Mouse (Mus musculus): ENCODE measurements around the gene Atp9a. TPM values are rescaled to one million over a fixed set of nuclear protein-coding genes. Genes with fewer than 3 reads are reported as not detected.

The Atp9a gene
- polyA plus RNA-seq, 1 experiment = 41.6 TPM

DNA sequence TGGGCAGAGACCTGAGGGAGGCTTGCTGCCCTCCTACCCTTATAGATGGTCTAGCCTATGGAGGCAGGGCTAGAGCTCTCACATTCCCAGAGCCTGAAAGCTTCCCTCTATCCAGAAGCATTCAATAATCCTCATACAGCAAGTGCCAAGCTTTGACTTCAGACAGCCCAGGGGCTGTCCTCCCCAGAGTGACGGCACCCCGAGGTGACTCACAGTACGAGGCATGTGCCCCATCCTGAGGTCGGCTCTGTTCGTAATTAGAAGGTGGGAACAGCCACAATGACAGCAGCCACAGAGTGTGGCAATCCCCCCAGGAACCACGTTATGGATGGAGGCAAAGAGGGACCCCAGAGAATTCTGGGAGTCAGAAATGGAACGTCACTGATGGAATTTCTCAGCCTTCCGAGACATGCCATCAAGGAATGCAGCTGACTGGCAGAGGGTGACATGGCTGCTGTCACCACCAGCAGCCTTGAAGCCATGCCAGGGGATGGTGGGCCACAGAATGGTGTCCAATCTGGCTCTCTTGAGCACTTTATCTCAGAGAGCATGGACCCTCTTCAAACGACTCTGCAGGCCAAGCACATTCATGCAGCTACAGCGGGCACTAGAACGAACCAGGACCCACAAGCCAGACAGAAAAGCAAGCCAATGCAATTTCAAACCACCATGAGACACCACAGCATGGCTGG is 121.0 kb downstream of the Atp9a start:
- H3K36me3 ChIP-seq (ENCODE audit: control insufficient read depth, insufficient read depth) = no peaks in the 10 kb centered on the region
- H3K27me3 ChIP-seq (ENCODE audit: control insufficient read depth, insufficient read depth, insufficient read length) = no peaks in the 10 kb centered on the region
- H3ac ChIP-seq (ENCODE audit: control insufficient read depth, insufficient read length) = no peak overlapping the region
- peak overlapping the region; percentile 42 for H3K4me2 ChIP-seq (ENCODE audit: low read depth)
- no peaks in the 10 kb centered on the region for H3K79me2 ChIP-seq (ENCODE audit: control insufficient read depth, insufficient read depth)
- TF ChIP-seq CEBPB (IDR thresholded peaks at IDR 0.05; ENCODE audit: insufficient read depth, poor library complexity, severe bottlenecking) = 0 out of 2 replicates have a peak, but pooled peaks have one; percentile 1
- no peak for TF ChIP-seq E2F4 (IDR thresholded peaks at IDR 0.05; ENCODE audit: insufficient read depth)
- no peak overlapping the region for H3K4me3 ChIP-seq

GRCm38 (mm10) chr2:168618205-168618717 is 123.9 kb downstream of the Atp9a start:
- peak in 1 of 3 experiments; percentile 17 for TF ChIP-seq MYOD1 (IDR thresholded peaks at IDR 0.05; ENCODE audit: control insufficient read depth in 1 of 3, insufficient read length in 2 of 3, low read depth in 2 of 3)
- TF ChIP-seq REST (IDR thresholded peaks at IDR 0.05; ENCODE audit: insufficient read depth, insufficient read length) = no peak
- Histone ChIP-seq H3ac (ENCODE audit: control insufficient read depth, insufficient read length) (no peak overlapping the region), H3K4me2 (ENCODE audit: low read depth) (no peak overlapping the region), H3K79me2 (ENCODE audit: control insufficient read depth, insufficient read depth) (no peaks in the 10 kb centered on the region), H3K4me3 (no peak overlapping the region), H3K36me3 (ENCODE audit: control insufficient read depth, insufficient read depth) (no peaks in the 10 kb centered on the region), H3K27me3 (ENCODE audit: control insufficient read depth, insufficient read depth, insufficient read length) (no peaks in the 10 kb centered on the region)

DNA sequence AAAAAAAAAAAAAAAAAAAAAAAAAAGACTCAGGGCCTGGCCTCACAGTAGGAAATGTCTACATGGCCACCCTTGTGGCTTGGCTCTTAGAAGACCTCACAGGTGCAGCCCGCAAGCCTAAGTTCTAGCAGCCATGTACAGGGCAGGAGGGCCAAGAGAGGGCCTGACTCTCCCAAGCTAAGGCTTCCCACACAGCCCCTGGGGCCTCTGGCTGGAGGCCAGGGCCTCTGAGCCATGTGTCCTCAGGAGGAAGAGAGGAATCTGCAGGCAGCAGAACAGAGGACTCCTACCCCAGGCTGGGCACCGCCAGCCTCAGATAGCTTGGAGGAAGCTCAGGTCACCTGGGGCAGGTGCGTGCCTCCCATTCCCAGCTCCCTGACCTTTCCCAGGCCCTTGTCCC is 127.0 kb downstream of the Atp9a start:
- no peak for TF ChIP-seq CEBPB (IDR thresholded peaks at IDR 0.05; ENCODE audit: insufficient read depth, poor library complexity, severe bottlenecking)
- no peak for TF ChIP-seq POLR2A (IDR thresholded peaks at IDR 0.05; ENCODE audit: insufficient read length, low read depth)
- TF ChIP-seq MYOG (IDR thresholded peaks at IDR 0.05; ENCODE audit: control insufficient read depth in 1 of 3, insufficient read depth in 1 of 3, insufficient read length in 2 of 3, low read depth in 2 of 3) = no peak
- no peak for TF ChIP-seq MAX (IDR thresholded peaks at IDR 0.05; ENCODE audit: low read depth)
- TF ChIP-seq USF1 (IDR thresholded peaks at IDR 0.05; ENCODE audit: low read depth) = no peak
- no peak for TF ChIP-seq SRF (IDR thresholded peaks at IDR 0.05; ENCODE audit: control insufficient read depth, insufficient read length, low read depth)
- no peak for TF ChIP-seq MYOD1 (IDR thresholded peaks at IDR 0.05; ENCODE audit: control insufficient read depth in 1 of 3, insufficient read length in 2 of 3, low read depth in 2 of 3)
- TF ChIP-seq REST (IDR thresholded peaks at IDR 0.05; ENCODE audit: insufficient read depth, insufficient read length) = no peak
- H3ac ChIP-seq (ENCODE audit: control insufficient read depth, insufficient read length) = no peak overlapping the region

GRCm38 (mm10) chr2:168614170-168614872 is 127.9 kb downstream of the Atp9a start:
- Histone ChIP-seq H3ac (ENCODE audit: control insufficient read depth, insufficient read length) (no peak overlapping the region), H3K36me3 (ENCODE audit: control insufficient read depth, insufficient read depth) (no peaks in the 10 kb centered on the region), H3K4me3 (no peak overlapping the region), H3K4me2 (ENCODE audit: low read depth) (no peak overlapping the region), H3K27me3 (ENCODE audit: control insufficient read depth, insufficient read depth, insufficient read length) (no peaks in the 10 kb centered on the region), H3K79me2 (ENCODE audit: control insufficient read depth, insufficient read depth) (no peaks in the 10 kb centered on the region)
- TF ChIP-seq E2F4 (IDR thresholded peaks at IDR 0.05; ENCODE audit: insufficient read depth) (no peak), USF1 (IDR thresholded peaks at IDR 0.05; ENCODE audit: low read depth) (no peak), TCF12 (IDR thresholded peaks at IDR 0.05; ENCODE audit: insufficient read depth, poor library complexity, severe bottlenecking) (no peak), MYOG (IDR thresholded peaks at IDR 0.05; ENCODE audit: control insufficient read depth in 1 of 3, insufficient read depth in 1 of 3, insufficient read length in 2 of 3, low read depth in 2 of 3) (no peak), CEBPB (IDR thresholded peaks at IDR 0.05; ENCODE audit: insufficient read depth, poor library complexity, severe bottlenecking) (no peak), SRF (IDR thresholded peaks at IDR 0.05; ENCODE audit: control insufficient read depth, insufficient read length, low read depth) (no peak), MYOD1 (IDR thresholded peaks at IDR 0.05; ENCODE audit: control insufficient read depth in 1 of 3, insufficient read length in 2 of 3, low read depth in 2 of 3) (no peak), POLR2AphosphoS2 (IDR thresholded peaks at IDR 0.05; ENCODE audit: insufficient read length, low read depth) (no peak), TCF3 (IDR thresholded peaks at IDR 0.05; ENCODE audit: insufficient read length, low read depth) (no peak), POLR2A (IDR thresholded peaks at IDR 0.05; ENCODE audit: insufficient read length, low read depth) (no peak)

More for the DNA sequence above, 127.0 kb downstream of the Atp9a start:
- H3K79me2 ChIP-seq (ENCODE audit: control insufficient read depth, insufficient read depth) = no peaks in the 10 kb centered on the region
- H3K36me3 ChIP-seq (ENCODE audit: control insufficient read depth, insufficient read depth) = no peaks in the 10 kb centered on the region
- no peaks in the 10 kb centered on the region for H3K27me3 ChIP-seq (ENCODE audit: control insufficient read depth, insufficient read depth, insufficient read length)
- H3K4me2 ChIP-seq (ENCODE audit: low read depth) = no peak overlapping the region
- H3K4me3 ChIP-seq = no peak overlapping the region

GRCm38 (mm10) chr2:168613092-168613880 is 128.9 kb downstream of the Atp9a start:
- Histone ChIP-seq H3ac (ENCODE audit: control insufficient read depth, insufficient read length) (no peak overlapping the region), H3K36me3 (ENCODE audit: control insufficient read depth, insufficient read depth) (no peaks in the 10 kb centered on the region), H3K4me2 (ENCODE audit: low read depth) (peak overlapping the region; percentile 68), H3K4me3 (no peak overlapping the region), H3K27me3 (ENCODE audit: control insufficient read depth, insufficient read depth, insufficient read length) (no peaks in the 10 kb centered on the region), H3K79me2 (ENCODE audit: control insufficient read depth, insufficient read depth) (no peaks in the 10 kb centered on the region)
- TF ChIP-seq REST (IDR thresholded peaks at IDR 0.05; ENCODE audit: insufficient read depth, insufficient read length) (no peak), CEBPB (IDR thresholded peaks at IDR 0.05; ENCODE audit: insufficient read depth, poor library complexity, severe bottlenecking) (no peak), MAX (IDR thresholded peaks at IDR 0.05; ENCODE audit: low read depth) (no peak), MYOG (IDR thresholded peaks at IDR 0.05; ENCODE audit: control insufficient read depth in 1 of 3, insufficient read depth in 1 of 3, insufficient read length in 2 of 3, low read depth in 2 of 3) (peak; percentile 49 to 85 (median 56)), MYOD1 (IDR thresholded peaks at IDR 0.05; ENCODE audit: control insufficient read depth in 1 of 3, insufficient read length in 2 of 3, low read depth in 2 of 3) (peak; percentile 33 to 87 (median 75))

Measured in myocyte (in vitro differentiated cells).